Mouse (Mus musculus): Measurements from ENCODE around the gene Rnf6.

Rnf6 gene

GRCm38 (mm10) chr5:146220879-146221714 lies at the start of gene Rnf6:
TSS of gene Rnf6 (minus strand) at chr5:146221555.
- peak; percentile 86 for DNase-seq (ENCODE audit: low spot score)

DNA sequence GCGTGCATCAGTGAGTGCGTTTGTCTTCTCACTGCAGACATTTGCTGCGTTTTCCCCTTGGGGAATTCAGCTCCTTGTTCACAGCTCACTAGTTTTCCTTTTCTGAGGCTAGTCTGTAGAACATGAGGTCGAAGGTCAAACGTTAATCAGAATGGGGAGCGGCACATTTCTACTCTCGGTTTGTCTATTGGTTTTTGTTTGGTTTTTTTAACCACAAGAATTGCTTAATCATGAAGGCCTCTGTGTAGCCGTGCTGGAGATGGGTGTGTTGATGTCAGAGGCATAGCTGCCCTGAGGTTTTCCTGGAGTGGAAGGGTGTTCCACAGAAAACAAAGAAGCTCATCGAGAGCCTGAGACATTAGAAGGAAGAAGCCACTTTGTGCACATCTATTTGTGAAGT lies 49.2 kb upstream of the Rnf6 start:
- DNase-seq (ENCODE audit: low spot score), result no peak

DNA sequence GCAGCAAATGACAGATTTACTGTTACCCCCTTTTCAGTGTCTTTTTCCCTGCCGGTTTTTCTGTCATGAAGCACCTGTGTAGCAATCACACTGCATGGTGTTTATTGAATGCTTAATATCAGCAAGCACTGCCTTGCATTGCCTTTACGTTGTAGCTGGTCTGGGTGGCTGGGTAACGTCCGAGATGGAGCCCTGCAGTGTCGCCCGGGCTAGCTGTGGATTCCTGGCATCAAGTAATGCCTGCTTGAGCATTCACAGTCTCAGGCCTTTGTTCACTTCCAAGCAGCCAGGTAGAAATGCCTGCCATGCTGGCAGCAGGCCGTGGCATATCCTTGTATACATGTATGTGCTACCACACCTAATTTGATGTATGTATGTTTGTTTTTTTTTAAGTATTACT lies 46.4 kb upstream of the Rnf6 start:
- DNase-seq (ENCODE audit: low spot score), result no peak

GRCm38 (mm10) chr5:146265934-146266591 lies 44.7 kb upstream of the Rnf6 start:
- DNase-seq (ENCODE audit: low spot score), result no peak

DNA sequence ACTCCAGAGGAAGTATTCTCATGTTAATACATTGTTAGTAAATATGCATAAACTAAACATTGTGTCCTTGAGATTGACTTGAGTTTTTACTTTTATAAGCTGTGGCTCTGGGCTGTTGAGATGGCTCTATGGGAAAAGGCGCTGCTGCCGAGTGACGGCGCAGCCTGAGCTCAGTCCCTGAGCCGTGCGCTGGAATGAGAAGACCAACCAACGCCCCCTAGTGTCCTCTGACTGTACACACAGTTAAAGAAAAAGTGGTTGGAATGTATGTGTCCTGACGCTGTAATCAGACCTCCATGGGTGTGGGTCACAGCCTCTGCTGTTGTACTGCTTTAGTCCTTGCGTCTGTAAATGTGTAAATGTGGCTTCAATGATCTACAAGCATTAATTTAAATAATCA lies 38.6 kb upstream of the Rnf6 start:
- no peak for DNase-seq (ENCODE audit: low spot score)

- no peak for DNase-seq (ENCODE audit: low spot score)
These were observed 32.3 kb upstream of the Rnf6 start for GRCm38 (mm10) chr5:146253644-146254043.

DNA sequence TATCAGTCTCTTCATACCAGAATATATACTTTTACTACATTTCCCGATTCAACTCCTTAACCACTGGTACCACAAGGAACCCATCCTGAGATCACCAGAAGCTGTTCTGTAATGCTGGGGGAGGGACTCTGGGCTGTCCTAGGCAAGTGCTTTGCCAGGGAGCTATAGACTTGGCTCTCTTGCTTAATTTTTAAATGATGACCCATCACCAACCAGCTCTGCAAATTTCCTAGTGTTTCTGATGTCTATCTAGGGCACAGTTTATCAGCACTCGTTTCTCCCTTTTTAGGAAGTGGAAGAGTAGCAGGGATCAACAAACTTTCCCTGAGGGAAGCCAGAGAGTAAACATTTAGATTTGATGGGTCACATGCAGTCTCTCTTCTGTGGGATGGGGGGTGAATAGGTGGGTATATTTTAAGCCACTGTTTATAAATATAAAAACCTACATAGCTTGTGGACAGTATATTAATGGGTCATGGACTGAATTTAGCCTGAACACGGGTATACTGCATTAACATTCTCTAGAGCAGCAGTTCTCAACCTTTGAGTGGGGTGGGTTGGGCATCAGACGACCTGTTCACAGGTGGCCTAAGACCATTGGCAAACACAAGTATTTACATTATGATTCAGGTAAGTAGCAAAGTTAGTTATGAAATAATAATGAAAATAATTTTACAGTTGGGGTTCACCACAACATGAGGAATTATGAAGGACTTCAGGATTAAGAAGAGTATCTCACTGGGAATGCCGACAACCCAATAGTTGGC lies 30.5 kb upstream of the Rnf6 start:
- no peak for DNase-seq (ENCODE audit: low spot score)

DNA sequence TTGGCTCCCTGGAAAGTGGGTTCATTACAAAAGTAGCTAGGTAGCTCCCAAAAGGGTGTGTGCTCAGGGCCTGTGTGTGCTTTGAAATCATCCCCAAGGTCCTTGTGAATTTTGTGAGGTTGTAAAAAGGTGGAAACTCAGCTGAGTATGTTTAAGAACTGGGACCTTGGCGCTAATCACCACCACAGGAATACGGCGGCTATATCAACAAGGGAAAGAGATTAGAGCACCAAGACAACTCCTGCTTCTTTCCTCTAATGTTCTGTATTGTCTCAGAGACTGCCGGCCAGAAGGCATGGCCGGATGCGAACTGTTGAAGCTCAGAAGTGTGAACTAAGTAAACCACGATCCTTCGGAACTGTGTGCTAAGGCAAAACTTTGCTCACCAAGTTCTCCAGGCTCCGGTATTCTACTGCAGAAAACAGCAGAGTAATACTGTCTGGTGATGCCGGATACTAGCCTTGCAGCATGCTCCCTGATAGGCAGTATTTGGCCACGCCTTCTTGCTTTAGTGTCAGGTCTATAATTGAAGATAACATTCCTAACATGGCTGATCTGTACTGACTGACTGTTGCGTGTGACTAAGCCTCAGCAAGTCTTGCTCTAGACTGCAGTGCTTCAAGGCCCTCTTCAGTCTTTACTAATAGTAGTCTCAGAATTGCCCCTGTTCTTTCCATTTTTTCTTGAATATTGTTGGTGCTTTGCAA lies 29.2 kb upstream of the Rnf6 start:
- DNase-seq (ENCODE audit: low spot score), result no peak

- DNase-seq (ENCODE audit: low spot score), result no peak
These were observed 27.4 kb upstream of the Rnf6 start for GRCm38 (mm10) chr5:146248746-146249145.

DNA sequence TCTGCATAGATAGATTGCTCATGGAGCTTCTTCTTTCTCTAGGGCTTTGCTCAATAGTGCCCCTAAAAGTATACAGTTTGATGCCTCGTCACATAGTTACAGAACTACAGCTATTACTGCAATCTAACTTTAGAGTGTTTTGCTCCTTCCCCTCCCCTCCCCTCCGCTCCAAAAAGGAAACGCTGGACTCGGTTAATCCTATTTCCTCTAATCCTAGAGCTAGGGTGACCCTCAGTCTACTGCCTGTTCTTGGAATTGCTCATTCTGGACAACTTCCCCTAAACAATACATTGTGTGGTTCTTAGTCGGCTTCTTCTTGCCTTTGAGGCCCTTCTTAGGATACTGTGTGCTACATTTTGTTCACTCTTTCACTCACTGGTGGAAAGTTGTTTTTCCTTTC lies 26.4 kb upstream of the Rnf6 start:
- DNase-seq (ENCODE audit: low spot score), result no peak

DNA sequence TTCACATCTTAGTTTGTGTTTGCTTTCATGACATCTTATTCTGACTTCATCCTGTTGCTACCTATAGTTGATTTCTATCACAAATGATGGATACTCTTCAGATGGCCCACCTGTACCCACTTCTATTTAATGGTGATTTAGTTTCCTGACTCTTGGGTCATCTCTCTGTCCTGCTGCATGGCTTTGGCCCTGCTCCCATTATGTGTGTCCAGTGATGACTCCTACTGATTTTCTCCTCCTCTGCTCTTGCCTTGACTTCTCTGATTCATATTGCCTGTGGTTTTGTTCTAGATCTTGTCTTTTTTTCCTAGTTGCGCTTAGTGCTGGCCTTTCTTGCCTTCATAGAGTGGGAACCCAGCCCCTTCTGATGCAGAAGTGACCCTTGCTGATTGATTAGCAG lies 25.0 kb upstream of the Rnf6 start:
- no peak for DNase-seq (ENCODE audit: low spot score)

DNA sequence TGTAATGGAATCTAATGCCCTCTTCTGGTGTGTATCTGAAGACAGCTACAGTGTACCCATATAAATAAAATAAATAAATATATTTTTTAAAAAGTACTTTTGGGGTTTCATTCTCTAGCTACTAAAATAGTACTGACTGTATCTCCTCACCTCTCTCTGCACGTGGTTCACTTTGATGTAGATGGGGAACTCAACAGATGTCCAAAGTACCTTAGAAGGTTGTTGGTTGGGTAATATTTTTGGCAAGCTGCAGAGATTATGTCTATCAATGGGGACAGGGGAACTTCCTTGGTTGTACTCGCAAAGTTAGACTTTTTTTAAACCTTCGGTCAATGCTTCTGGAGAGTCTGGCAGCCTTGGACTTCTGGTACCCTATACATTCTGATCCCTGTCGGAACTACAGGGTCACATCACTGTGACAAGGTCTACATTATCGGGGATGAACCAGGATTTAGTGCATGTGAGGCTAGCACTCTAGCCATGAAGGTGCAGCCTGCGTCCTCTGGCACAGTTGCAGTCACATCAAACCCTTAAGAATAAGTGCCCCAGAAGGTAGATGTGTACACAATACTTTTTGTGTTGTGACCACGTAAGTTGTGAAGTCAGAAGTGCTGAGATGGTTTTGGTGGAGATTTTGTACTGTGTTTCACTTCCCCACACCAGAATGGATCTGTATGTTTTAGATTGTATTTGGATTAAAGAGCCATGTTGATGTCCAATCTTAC lies 24.5 kb upstream of the Rnf6 start:
- DNase-seq (ENCODE audit: low spot score), result no peak

DNA sequence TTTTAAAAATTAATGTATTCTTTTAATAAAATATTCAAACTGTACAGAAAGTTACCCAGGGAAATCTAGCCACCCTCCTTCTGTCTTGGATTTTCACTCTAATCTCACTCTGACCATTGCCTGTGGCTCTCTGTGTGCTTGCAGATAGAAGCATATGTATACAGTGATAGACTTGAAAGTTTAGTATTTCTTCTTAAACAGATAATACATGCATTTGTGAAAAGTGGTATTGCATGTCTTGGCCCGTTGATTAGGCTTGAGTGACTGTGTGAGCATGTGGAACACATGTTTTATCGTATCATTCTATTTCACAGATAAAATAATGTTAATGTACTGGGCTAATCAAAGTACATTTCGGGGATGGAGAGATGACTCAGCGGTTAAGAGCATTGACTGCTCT lies 23.8 kb upstream of the Rnf6 start:
- no peak for DNase-seq (ENCODE audit: low spot score)

DNA sequence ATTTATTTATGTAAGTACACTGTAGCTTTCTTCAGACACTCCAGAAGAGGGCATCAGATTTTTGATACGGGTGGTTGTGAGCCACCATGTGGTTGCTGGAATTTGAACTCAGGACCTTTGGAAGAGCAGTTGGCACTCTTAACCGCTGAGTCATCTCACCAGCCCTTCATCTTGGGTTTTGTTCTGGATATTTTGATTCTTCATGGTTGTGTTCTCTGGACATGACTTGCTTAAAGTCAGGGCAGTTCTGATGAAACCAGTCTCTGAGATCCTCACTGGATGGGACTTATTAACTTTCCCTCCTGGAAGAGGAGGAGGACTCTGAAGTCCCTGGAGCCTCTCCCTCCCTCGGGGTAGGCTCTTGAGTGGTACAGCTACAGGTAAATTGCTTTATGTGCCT lies 19.8 kb upstream of the Rnf6 start:
- DNase-seq (ENCODE audit: low spot score), result no peak

DNA sequence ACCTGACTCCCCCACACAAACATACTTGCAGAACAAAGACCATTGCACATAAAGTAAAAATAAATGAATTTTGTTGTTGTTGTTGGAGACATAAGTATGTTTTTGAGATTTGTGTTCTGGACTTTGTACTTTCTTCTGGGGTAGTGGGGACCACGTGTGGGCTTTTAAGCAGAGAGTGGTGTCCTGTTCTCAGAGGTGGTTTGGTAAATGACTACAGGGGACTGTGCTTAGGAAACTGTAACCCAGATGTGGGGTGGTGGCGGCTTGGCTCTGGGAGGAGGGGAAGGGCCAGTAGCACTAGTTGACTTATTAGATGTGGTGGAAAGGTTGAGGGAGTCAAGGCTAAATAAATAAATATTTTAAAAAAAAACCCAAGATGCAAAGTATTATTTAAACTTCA lies 19.4 kb upstream of the Rnf6 start:
- DNase-seq (ENCODE audit: low spot score), result no peak

DNA sequence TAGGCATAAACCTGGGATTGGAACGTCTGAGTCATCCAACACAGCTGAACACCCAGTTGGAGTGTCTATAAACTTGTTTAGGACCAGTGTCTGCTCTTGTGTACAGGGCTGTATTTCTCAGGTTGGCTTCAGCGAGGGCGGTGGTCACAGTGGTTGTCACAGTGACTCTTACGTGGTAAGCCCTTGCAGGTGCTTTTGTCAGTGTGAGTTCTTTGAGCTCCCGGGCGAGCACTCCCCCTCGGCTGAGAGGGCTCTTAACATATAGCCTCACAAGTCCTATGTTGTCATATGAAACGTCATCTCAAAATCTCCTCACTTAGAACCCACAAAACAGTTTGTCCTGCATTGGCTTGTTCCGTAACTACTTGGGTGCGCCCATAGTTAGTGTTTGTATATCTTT lies 16.9 kb upstream of the Rnf6 start:
- DNase-seq (ENCODE audit: low spot score), result no peak

DNA sequence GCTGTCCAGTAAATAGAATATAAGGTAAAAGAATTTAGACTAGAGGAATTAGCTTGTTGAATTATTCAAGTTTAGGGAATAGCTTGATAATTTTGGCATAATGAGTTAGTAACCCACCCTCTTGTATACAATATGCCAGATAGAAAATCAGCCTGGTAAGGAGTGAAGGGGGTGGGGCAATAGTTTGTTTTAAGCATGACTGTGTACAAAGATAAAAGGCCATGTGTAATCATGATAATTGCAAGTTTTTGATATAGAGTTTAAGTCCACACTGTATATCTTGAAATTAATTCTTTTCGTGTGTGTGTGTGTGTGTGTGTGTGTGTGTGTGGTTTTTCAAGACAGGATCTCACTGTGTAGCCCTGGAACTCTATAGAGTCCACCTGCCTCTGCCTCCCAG lies 13.0 kb upstream of the Rnf6 start:
- DNase-seq (ENCODE audit: low spot score), result no peak

GRCm38 (mm10) chr5:146232816-146233215 lies 11.5 kb upstream of the Rnf6 start:
- no peak for DNase-seq (ENCODE audit: low spot score)

GRCm38 (mm10) chr5:146232056-146232675 lies 10.8 kb upstream of the Rnf6 start:
- DNase-seq (ENCODE audit: low spot score), result no peak

DNA sequence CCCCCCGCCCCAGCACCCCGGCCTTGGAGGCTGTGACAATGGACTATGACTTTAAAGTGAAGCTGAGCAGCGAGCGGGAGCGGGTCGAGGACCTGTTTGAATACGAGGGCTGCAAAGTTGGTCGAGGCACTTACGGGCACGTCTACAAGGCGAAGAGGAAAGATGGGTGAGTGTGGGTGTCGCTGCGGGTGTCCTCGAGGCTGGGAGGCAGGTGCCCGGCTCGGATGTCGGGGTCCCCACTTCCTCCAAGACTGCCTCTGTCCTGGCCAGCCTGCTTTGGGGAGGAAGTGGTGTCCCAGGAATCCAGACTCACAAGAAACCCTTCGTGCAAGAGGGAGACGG lies 10.3 kb upstream of the Rnf6 start:
- peak; percentile 25 for DNase-seq (ENCODE audit: low spot score)

All from ovary, postnatal 14 days (tissue).